Mouse (Mus musculus) cerebellum, adult 2 months (tissue): Measurements from ENCODE around the gene Cdc25a. TPM values are rescaled to one million over a fixed set of nuclear protein-coding genes. Genes with fewer than 3 reads are reported as not detected.
A peak's percentile ranks its signal among the peaks of the same experiment; 100 is the strongest.

Experiments used
- DNase-seq, 2 experiments: peaks; one replicate each; pipeline ENCODE4 v3.0.0; 2021
- H3K27ac ChIP-seq: fragments of 200-500 bp; 2 replicates; pipeline ENCODE4 v1.5.1; 2012; ENCODE audit warnings: low read length, control low read depth, inconsistent platforms; ENCODE audit not compliant: insufficient read depth
- H3K27me3 ChIP-seq: fragments of 200-500 bp; 2 replicates; pipeline ENCODE4 v1.6.1; 2012; ENCODE audit warnings: inconsistent platforms, mild to moderate bottlenecking, low read length, moderate library complexity; ENCODE audit not compliant: control insufficient read depth, insufficient read depth
- H3K4me1 ChIP-seq: fragments of 200-500 bp; 2 replicates; pipeline ENCODE4 v1.6.1; 2011; ENCODE audit warnings: low read length; ENCODE audit not compliant: control insufficient read depth, insufficient read depth
- H3K4me3 ChIP-seq: fragments of 200-500 bp; replicated peaks from 2 replicates; pipeline ENCODE3; 2011; ENCODE audit warnings: mild to moderate bottlenecking, low read depth, low read length, control low read depth; ENCODE audit not compliant: insufficient read depth
- CTCF ChIP-seq: fragments of 200-500 bp; IDR thresholded peaks from 2 replicates; pipeline ENCODE4 v1.5.1; 2011; ENCODE audit warnings: low read depth, mild to moderate bottlenecking, control low read depth, low read length, moderate library complexity, borderline replicate concordance; ENCODE audit not compliant: insufficient read depth
- POLR2A ChIP-seq: fragments of 200-500 bp; IDR thresholded peaks from 2 replicates; pipeline ENCODE4 v1.6.1; 2011; ENCODE audit warnings: low read length, control low read depth, borderline replicate concordance; ENCODE audit not compliant: insufficient read depth
- WGBS: fragments of 180-500 bp; shearing (Covaris S2); methylation state at CpG from one replicate; pipeline ENCODE4 v1.1.7; 2018; 5-methylcytosine and 5-hydroxymethylcytosine counted together
- polyA plus RNA-seq: library from polyadenylated mRNA; depleted of rRNA; stranded (reverse); fragments of >200 nt; gene quantifications from 2 replicates; pipeline ENCODE4 v1.2.3, GENCODE M21; 2012

Cdc25a gene
- polyA plus RNA-seq, 1 experiment: 9.2 TPM

DNA sequence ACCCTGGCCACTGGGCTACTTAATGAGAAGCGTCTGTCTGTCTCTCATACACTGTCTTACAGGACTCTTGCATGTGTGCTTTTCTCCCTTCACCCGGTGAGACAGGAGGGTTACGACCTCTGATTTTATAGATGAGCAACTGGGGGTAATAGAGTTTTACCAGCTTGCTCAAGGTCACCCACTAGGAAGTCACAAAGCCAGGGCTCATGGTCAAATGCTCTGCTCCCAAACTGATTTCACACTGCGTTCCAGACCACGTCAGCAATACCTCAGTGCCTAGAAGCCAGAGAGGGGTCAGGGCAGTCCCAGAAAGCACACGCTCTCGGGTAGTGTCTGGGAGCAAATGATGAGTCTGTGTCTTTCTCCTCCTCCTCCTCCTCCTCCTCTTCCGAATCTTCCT lies 33.7 kb downstream of the Cdc25a start:
- DNase-seq: no peak

DNA sequence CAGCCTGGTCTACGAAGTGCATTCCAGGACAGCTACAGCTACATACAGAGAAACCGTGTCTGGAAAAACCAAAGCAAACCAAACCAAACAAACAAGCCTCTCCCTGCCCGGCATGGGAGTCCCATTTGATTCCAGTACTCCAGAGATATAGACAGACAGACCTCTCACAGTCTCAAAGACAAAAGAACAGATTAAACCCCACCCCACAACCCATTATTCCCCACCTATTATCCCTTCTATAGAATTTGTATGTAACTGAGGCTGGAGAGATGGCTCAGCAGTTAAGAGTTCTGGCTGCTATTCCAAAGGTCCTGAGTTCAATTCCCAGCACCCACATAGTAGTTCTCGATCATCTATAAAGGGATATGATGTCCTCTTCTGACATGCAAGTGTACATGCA lies 34.5 kb downstream of the Cdc25a start:
- H3K27me3 ChIP-seq: no peaks in the 10 kb centered on the region
- no peak overlapping the region for H3K4me3 ChIP-seq
- H3K27ac ChIP-seq: no peak overlapping the region
- 93% methylated on average over 4 of the region's 4 CpGs for WGBS
- H3K4me1 ChIP-seq: peaks cover 3% of the 10 kb centered on the region; the same call in 1 of the 2 replicates
- TF ChIP-seq CTCF (no peak), POLR2A (no peak)
- no peak for DNase-seq

More for the DNA sequence above, 33.7 kb downstream of the Cdc25a start:
- no peaks in the 10 kb centered on the region for H3K27me3 ChIP-seq
- 61% methylated on average over 8 of the region's 8 CpGs for WGBS
- H3K4me3 ChIP-seq: no peak overlapping the region
- peaks cover 3% of the 10 kb centered on the region; the same call in 1 of the 2 replicates for H3K4me1 ChIP-seq
- no peak overlapping the region for H3K27ac ChIP-seq
- TF ChIP-seq POLR2A (no peak), CTCF (no peak)

DNA sequence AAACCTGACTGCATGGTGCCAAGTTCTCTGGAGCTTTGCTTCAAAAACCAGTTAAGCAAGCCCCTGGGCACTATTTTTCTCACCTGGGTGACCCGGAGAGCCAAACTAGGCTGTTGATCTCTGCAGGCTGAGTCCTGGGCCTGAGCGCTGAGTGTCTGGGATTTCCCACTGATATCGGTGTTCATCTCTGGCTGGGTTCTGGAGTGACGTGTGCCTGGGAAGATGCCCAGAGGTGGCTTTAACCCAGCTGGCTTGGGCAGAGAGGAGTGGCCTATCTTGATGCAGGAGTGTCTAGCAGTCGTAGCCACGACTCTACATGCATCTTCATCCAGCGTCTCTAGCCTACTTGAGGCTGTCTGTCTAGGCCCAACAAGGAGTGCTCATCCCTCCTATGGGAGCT lies 36.4 kb downstream of the Cdc25a start:
- Histone ChIP-seq H3K4me3 (no peak overlapping the region), H3K27me3 (no peaks in the 10 kb centered on the region), H3K27ac (no peak overlapping the region), H3K4me1 (peaks cover 3% of the 10 kb centered on the region; the same call in 1 of the 2 replicates)
- WGBS: 33% methylated on average over 7 of the region's 7 CpGs
- peak in 1 of 2 experiments; percentile 18 for DNase-seq
- TF ChIP-seq CTCF (no peak), POLR2A (no peak)

- WGBS: 70% methylated on average over 4 of the region's 4 CpGs
- no peaks in the 10 kb centered on the region for H3K27me3 ChIP-seq
- TF ChIP-seq CTCF (no peak), POLR2A (no peak)
- no peak for DNase-seq
- no peak overlapping the region for H3K27ac ChIP-seq
- peaks cover 3% of the 10 kb centered on the region; the same call in 1 of the 2 replicates for H3K4me1 ChIP-seq
- no peak overlapping the region for H3K4me3 ChIP-seq
Measured at GRCm38 (mm10) chr9:109914269-109914926, 39.0 kb downstream of the Cdc25a start.

- Histone ChIP-seq H3K4me1 (no peaks in the 10 kb centered on the region), H3K4me3 (no peak overlapping the region), H3K27me3 (no peaks in the 10 kb centered on the region), H3K27ac (no peak overlapping the region)
- TF ChIP-seq CTCF (no peak), POLR2A (no peak)
- no peak for DNase-seq
- WGBS: 43% methylated on average over 2 of the region's 2 CpGs
Measured at GRCm38 (mm10) chr9:109917931-109918330, 42.6 kb downstream of the Cdc25a start.

GRCm38 (mm10) chr9:109929131-109929530 lies 53.8 kb downstream of the Cdc25a start:
- no peak overlapping the region for H3K4me3 ChIP-seq
- TF ChIP-seq POLR2A (no peak), CTCF (no peak)
- WGBS: 96% methylated on average over 3 of the region's 3 CpGs
- H3K27me3 ChIP-seq: no peaks in the 10 kb centered on the region
- H3K4me1 ChIP-seq: no peaks in the 10 kb centered on the region
- no peak overlapping the region for H3K27ac ChIP-seq
- DNase-seq: no peak

DNA sequence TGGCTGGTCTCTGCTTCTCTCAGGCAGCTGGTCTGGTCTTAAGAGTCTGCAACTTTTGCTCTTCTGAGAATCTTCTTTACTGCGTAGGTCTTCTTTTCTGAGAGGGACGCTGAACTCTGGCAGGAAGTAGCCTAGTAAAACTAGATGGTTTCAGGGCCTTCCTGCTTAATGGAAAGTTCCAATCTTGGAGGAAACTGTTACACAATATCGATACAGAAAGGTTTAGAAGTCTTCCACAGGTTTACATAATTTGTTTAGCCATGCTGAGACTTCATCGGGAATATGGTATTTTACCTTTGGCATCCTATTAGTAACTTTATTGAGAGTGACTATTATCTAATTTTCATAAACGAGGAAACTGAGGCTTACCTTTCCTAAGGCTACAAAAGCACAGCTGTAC lies 54.7 kb downstream of the Cdc25a start:
- DNase-seq: no peak
- no peak for TF ChIP-seq CTCF
- TF ChIP-seq POLR2A: no peak
- no peak overlapping the region for H3K4me3 ChIP-seq
- H3K27ac ChIP-seq: no peak overlapping the region
- no peaks in the 10 kb centered on the region for H3K27me3 ChIP-seq
- H3K4me1 ChIP-seq: no peaks in the 10 kb centered on the region
- 93% methylated on average over 5 of the region's 5 CpGs for WGBS

- Histone ChIP-seq H3K27ac (no peak overlapping the region), H3K4me3 (peak overlapping the region; percentile 4), H3K27me3 (no peaks in the 10 kb centered on the region), H3K4me1 (no peaks in the 10 kb centered on the region)
- 74% methylated on average over 6 of the region's 6 CpGs for WGBS
- no peak for TF ChIP-seq CTCF
- TF ChIP-seq POLR2A: no peak
- no peak for DNase-seq
Measured at GRCm38 (mm10) chr9:109930752-109931151, 55.4 kb downstream of the Cdc25a start.
